Mouse (Mus musculus): Measurements from ENCODE around the gene Smco3.
"Not testable (repeated sequence)": the region's sequence is repeated elsewhere in the genome, so short reads cannot be mapped to it uniquely, and the experiment has no call there.

Gene Smco3

DNA sequence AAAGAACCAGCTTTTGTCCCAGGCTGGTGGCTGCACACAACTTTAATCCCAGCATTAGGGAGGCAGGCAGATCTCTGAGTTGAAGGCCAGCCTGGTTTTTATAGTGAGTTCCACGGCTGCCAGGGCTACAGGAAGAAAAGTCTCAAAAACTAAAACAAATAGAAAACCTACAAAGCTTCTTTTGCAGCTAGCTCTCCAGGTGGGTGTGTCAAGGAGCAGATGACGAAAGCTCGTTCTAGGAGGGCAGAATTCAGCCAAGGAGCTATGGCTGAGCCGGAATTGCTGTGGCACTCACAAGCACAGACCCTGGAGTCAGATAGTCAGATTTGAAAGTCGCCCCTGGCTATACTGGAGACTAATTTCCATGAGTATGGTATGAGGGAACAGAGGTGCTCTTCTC lies 28.4 kb downstream of the Smco3 start:
- peak; percentile 34 for DNase-seq (ENCODE audit: low read depth, low spot score)

DNA sequence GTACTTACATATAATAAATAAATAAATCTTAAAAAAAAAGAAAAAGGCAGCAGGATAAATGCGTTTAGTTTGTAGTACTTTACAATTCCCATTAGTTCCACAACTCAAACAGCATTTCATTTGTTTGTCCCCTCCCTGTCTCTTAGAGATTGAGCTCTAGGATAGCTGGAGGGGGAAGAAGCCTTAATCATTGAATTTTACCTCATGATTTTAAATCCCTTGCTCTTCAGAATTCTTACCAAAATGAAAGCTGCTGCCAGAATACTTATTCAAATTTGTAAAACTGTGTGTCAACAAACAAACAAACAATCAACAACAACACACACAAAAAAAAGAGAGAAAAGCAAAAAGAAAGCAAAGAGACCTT lies 29.9 kb downstream of the Smco3 start:
- no peak for DNase-seq (ENCODE audit: low read depth, low spot score)

DNA sequence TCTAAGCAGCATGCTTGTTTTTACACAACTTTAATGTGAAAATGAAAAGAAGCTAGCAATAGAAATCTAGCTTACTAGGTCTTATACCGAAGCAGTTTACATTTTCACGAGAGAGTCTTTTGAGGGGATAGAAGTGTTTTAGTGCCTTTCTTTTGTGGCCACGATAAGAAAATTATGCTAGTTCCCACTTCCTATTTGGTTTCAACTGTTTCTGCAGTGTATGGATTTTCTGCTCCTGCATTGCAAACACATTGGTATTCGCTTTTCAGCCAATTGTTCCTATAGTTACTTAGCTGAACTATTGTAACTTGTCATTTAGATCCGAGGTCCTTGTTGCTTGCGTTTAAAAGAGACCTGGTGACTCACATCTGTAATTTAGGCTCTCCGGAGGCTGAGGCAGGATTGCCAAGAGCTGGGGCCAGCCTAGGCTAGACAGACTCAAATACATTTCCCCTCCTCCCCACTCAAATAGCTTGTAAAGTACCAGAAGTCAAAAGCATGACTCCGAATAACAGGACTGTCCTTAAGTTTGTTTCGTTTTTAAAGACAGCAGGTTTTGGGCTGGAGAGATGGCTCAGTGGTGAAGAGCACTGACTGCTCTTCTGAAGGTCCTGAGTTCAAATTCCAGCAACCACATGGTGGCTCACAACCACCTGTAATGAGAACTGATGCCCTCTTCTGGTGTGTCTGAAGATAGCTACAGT lies 30.4 kb downstream of the Smco3 start:
- no peak for DNase-seq (ENCODE audit: low read depth, low spot score)

DNA sequence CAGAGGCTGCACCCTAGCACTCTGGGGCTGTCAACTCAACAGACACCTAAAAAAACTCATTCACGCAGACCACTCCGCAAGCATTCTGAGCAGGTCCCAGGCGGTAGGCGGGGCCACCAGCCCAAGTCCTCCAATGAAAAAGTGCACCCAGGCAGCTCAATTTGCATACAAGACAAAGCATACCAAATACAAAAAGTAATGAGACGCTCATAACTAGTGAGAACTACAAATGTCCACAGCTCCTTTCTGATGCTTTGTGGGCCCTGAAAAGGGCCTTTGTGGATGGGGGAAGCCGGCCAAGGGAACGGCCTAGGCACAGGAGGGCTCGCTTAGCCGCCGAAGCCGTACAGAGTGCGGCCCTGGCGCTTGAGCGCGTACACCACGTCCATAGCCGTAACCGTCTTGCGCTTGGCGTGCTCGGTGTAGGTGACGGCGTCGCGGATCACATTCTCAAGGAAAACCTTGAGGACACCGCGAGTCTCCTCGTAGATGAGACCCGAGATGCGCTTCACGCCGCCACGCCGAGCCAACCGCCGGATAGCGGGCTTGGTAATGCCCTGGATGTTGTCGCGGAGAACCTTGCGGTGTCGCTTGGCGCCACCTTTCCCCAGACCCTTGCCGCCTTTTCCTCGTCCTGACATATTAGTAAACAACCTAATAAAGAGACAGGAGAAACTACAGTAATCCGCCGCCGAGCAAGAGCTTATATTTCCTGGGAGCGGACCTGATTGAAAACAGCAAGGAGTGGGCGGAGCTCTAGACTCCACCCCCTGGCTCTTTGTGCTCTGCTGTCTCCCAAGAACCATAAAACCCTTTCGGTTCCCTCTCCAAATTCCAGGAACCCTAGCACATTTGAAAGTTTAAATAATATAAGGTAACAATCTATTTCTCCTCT lies 31.3 kb downstream of the Smco3 start, which contains the start of gene Hist4h4:
Hist4h4 (minus strand) TSS at position 677 of the 895 bp plus-strand sequence.
- DNase-seq (ENCODE audit: low read depth, low spot score), result peak; percentile 96

DNA sequence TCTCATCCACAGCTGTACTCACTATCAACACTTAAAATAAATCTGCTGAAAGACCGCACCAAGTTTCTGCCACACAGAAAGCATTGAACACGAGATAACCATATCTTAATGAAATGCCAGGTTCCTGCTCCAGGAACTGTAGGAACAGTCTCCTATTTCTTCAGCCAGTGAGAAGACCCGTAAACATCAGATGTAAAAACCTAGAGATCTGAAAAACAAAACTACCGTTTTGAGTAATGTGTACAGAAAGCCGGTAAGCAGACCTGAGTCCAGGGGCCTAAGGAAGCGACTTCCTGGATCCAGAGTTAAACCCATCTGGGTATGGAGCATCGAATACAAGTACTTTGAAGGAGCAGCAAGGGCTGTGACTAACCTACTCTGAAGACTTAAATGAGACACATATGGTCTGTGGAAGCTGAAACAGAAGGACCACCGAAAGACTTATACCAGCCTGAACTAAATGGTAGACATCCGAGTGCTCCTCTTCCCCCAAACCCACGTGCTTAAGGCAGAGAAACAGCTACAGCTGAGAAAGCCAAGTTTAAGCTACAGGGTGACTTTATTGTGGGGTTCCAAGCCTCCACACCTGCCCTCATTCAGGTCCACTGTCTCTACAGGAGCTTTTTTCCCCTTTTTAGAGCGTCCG lies 32.0 kb downstream of the Smco3 start:
- no peak for DNase-seq (ENCODE audit: low read depth, low spot score)

DNA sequence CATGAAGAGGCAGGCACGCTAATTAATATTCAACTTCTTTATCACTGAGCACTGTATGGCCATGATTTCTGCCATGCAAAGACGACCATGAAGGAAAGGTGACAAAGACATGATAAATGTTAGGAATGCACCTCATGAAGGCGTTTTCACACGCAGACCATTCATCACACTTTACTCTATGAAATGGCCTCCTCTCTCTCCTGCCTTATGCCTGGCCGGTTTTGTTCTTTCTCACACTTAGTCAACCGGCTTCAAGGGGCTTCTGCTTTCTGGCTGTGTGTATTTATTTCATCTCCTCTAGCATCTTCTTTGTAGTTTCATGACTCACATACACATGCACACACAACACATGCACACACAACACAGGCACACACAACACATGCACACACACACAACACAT lies 34.0 kb downstream of the Smco3 start:
- DNase-seq (ENCODE audit: low read depth, low spot score), result no peak

DNA sequence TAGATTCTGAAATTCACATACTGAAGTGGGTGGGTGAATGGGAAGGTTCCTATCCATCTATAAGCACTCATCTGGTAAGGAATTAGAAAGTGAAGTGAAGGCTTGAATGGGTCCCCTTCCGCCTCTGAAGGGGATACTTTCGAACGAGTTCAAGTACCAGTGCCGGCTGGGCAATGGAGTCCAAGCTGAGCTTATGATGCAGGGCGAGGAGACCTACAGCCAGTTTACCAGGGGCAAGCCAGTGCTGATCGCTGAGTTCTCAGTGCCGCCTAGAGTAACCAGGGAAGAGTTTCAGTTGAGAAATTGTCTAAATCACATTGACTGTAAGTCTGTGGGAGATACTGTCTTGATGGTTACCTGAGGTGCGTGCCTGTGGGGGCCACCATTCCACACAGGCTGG lies 34.5 kb downstream of the Smco3 start:
- DNase-seq (ENCODE audit: low read depth, low spot score), result no peak

DNA sequence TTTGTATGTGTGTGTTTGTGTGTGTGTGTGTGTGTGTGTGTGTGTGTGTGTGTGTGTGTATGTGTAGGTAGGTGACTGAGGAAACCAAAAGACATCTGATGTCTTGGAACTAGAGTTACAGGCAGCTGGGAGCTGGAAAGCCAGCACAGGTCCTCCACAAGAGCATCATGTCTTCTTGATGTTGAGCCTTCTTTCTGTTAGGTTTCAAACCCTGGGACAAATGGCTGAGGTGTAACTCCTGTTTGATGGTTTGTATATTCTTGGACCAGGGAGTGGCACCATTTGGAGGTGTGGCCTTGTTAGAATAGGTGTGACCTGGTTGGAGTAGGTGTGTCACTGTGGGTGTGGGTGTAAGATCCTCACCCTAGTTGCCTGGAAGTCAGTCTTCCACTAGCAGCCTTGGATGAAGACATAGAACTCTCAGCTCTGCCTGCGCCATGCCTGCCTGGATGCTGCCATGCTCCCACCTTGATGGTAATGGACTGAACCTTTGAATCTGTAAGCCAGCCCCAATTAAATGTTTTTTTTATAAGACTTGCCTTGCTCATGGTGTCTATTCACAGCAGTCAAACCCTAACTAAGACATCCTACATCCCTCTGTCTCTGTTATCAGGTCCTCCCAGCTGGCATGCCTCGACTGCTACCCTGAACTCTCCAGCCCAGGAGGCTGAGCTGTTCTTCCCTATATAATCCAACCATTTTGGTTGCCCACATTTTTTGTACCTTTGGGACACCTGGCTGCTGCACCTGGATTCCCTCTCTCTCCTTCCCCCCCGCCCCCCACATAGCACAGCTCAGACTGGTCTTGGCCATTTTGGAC lies 37.2 kb downstream of the Smco3 start:
- not testable (repeated sequence) for DNase-seq (ENCODE audit: low read depth, low spot score)

DNA sequence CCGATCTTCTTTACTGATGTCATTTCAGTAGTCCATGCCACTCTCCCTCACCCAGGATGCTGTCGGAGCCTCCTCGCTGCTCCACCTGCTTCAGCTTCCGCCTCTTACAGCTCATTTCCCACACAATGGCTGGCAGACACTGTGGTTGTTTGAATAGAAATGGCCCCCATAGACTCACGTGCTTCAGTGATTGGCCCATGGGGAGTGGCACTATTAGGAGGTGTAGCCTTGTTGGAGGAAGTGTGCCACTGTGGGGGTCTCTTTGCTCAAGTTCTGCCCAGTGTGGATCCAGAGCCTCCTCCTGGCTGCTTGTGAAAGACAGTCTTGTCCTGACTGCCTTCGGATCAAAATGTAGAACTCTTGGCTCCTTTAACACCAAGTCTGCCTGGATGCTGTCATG lies 39.4 kb downstream of the Smco3 start:
- DNase-seq (ENCODE audit: low read depth, low spot score), result no peak

DNA sequence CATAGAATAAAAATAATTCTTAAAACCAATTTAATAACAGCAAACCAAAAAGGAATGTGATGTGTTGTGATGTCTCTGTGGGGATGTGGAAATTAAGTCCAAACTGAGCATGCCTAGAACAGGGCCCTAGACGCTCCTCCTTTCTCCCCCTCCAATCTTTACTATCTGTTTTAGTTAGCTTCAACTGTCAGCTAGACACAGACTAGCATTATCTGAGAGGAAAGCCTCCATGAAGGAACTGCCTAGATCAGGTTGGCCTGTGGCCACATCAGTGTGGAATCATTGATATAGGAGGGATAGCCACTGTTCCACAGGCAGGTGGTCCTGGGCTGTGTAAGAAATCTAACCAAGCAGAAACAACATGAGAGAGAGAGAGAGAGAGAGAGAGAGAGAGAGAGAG lies 40.1 kb downstream of the Smco3 start:
- DNase-seq (ENCODE audit: low read depth, low spot score), result no peak

DNA sequence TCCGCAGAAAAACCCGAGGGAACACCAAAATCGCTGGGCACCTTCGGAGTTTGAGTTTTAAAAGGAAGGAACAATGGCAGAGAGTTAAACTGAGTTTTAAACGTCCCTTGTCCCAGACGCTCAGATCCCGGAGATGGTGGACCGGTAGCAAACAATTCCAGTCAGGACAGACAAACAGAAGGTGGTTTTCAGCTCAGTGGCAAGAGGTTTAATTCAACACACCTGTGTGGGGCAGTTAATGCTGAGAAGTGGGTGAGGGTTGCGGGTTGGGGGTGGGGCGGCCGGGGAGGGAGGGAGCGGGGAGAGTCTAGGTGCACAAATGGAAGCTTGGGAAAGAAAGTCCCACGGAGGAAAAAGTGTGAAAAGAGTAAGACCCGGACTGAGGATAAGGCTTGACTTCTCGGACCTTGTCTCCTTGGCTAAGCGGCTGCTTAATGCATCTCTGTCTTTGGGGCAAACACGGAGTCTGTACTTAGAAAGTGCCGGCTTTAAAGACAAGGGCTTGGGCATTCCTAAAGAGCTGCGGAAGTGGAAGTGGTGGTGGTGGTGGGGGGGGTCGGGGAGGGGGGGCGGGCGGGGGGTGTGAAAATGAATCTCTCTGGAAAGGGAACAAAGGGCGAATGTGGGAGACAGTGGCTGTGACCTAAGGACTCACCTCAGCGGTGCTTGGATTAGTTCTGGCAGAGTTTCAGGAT lies 41.3 kb downstream of the Smco3 start:
- no peak for DNase-seq (ENCODE audit: low read depth, low spot score)

DNA sequence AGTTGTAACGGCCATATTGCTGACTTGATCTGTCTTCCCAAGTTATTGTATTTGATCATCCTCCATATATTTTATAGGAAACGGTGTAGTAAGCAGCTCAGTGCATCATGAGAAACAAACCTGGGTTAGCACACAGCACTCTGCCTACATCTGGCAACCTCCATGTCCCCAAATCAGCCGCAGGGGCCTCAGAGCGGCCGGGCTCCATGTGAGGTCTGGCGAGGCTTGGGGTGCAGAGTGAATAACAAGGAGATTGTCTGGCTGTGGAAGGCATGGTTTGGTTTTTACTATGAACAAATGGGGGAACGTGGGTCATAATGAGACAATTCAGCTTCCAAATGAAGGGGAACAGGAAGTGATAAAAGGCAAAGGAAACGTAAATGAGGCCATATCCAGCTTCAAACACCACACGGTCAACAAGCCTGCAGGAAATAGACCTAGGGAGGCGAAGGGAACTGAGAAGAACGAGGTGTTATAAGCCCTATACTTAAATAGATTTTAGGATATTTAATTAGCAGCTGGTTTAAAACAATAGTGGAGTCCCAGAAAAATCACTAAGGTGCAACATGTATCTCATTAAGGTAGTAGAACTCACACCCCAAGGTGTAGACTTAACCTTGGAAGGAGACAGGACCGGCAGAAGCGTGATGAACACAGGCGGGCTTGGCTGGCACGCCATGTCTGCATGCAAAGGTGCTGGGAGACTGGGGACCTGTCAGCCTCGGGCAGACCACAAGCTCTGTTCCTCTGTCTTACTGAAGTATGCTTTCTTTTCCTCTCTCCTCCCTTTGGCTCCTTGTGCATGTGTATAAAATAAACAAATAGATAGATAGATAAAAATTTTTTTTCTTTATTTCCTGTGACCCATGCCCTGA lies 42.1 kb downstream of the Smco3 start:
- DNase-seq (ENCODE audit: low read depth, low spot score), result no peak

DNA sequence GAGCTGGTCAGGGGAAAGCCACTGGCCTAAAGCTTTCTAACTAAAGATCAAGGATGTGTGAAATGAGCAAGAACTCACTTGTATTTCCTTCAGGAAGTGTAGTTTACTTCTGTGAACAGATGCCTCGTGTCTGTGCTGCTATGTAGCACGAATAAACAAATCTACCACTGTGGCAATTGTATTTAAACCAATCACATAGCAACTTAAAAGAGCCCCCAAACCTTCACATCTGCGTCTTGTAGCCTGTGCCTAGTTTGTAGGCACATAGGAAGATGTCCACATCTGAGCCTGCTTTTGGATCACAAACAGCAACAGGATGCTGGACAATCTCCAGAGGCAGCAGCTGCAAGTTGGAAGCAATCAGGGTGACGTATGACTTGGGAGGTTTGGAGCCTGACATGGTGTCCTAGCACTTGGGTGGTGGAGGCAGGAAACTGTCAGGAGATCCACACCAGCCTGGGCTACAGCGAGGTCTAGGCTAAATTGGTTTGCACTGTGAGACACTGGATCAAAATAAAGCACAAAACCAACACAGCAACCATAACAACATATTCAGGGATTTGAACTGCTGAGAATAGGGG lies 45.8 kb downstream of the Smco3 start:
- DNase-seq (ENCODE audit: low read depth, low spot score), result no peak

DNA sequence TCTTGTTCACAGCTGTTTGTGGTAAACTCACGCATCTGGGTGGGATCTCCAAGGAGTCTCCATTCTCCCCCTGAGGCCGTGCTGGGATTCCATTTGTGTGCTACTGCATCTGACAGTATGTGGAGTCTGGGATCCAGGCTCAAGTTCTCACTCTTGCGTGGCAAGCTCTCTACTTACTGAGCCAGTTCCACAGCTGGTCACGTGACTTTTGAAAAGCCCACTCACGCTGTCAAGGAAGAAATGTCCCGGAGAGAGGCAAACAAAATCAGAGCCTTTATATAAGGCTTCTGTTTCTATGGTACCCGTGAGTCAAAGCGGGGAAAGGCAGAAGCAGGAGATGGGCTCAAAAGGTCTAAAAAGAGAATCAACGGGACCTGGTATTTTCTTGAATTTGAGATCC lies 52.5 kb downstream of the Smco3 start:
- DNase-seq (ENCODE audit: low read depth, low spot score), result no peak

DNA sequence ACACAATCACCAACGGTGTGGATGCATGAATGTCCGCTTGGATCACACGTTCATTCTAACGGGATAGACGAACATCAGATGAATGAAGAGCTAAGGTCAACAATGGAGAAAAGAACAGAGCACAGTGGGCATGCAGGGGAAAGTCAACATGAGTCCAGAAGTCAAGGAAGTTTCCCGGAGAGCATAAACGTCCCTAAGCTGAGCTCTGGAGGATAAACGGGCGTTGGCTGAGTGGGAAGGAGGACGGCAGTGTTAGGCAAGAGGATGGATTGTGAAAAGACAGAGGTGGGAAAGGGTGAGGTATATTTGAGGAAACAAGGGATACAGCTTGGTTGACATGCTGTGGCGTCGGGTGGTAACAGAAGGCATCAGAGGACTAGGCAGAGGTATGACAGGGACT lies 53.1 kb downstream of the Smco3 start:
- DNase-seq (ENCODE audit: low read depth, low spot score), result no peak

DNA sequence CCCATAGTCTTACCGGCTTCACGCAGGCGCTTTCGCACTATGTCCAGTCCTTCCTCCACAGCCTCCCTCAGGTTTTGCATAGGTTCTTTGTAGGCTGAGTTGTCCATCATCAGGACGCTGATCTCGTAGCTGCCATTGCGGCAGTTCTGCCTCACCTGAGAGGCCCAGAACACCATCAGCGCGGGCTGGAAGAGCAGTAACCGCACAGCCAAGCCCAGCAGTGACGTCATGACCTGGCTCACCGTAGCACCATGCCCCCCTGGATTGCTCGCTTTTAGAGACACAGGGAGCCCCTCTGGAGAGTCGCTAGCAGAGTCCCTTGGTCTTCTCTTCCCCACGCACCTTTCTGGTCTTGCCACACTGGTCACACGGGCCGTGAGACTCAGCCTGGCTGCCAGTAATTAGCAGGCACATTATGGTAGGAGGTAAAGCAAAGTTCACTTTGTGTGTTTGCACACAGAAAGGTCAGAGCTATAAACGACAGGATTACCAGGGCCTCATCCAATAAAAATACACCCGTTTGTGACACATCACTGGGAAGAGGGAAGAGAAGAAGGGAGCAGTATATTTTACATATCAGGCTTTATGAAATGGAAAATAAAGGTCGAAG lies 53.8 kb downstream of the Smco3 start, which contains the start of gene Gucy2c:
Gucy2c (minus strand) TSS at position 389 of the 610 bp plus-strand sequence.
- no peak for DNase-seq (ENCODE audit: low read depth, low spot score)
